Mouse (Mus musculus) activated CD4-positive, CD25-positive, alpha-beta regulatory T cell, adult 4 months (primary cell): Measurements from ENCODE around the gene Ptms. TPM values are rescaled to one million over a fixed set of nuclear protein-coding genes. Genes with fewer than 3 reads are reported as not detected.
A peak's percentile ranks its signal among the peaks of the same experiment; 100 is the strongest.

Experiments used
- ATAC-seq: one replicate; pipeline ENCODE4 v1.8.0; 2017
- polyA plus RNA-seq, 2 experiments: library from polyadenylated mRNA; unstranded; fragments of 100-300 nt; shearing (Covaris generic); gene quantifications; one replicate each; pipeline ENCODE4 v1.2.1; 2017

The Ptms gene
- polyA plus RNA-seq, 2 experiments from 2014 or later: 12.0 to 12.8 TPM

DNA sequence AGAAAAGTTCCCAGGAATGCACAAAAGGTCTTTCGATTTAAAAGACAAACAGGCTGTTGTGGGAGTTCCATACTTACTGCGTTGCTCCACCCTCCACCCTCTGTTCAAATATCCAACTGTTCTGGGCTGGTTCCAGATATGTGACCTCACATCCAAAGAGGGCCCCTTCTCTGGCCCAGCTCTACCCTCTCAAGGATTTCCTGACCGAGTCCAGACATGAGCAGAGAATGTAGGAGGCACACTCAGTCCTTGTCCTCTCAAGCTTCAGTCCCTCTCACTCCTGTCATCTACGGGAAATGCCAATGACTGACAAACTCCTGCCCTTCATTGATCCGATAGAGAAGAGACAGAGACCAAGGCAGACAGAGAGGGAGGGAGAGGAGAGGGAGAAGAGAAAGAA lies 6.0 kb upstream of the Ptms start:
- ATAC-seq: no peak

DNA sequence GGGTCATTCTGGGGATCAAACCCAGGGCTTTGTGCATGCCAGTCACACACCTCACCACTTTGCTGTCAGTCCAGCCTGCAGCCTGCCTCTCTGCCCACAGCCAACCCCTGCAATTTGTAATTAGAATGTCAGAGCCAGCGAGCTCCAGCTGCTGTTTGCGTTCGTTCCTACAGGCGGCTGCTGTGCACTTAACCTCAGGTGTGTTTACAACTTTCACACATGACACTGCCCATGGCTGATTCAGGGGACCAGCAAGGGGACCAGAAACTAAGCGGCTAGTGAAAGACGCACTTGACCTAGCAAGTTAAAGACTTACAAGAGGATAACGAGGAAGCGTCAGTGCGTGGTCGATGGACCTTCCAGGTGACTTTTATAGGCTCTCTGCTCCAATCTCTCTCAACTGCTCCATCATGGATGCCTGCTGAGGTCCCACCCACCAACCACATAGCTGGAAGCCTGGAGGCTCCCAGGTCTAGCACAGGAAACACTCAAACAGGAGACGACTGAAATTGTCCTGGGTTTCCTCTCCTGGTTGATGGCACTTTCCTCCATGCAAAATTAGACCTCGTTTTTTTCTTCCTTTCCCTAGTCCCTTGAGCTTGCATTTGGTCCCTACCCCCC lies 5.4 kb upstream of the Ptms start:
- ATAC-seq: no peak

- no peak for ATAC-seq
These were observed 1.6 kb upstream of the Ptms start for GRCm38 (mm10) chr6:124921539-124921938.

DNA sequence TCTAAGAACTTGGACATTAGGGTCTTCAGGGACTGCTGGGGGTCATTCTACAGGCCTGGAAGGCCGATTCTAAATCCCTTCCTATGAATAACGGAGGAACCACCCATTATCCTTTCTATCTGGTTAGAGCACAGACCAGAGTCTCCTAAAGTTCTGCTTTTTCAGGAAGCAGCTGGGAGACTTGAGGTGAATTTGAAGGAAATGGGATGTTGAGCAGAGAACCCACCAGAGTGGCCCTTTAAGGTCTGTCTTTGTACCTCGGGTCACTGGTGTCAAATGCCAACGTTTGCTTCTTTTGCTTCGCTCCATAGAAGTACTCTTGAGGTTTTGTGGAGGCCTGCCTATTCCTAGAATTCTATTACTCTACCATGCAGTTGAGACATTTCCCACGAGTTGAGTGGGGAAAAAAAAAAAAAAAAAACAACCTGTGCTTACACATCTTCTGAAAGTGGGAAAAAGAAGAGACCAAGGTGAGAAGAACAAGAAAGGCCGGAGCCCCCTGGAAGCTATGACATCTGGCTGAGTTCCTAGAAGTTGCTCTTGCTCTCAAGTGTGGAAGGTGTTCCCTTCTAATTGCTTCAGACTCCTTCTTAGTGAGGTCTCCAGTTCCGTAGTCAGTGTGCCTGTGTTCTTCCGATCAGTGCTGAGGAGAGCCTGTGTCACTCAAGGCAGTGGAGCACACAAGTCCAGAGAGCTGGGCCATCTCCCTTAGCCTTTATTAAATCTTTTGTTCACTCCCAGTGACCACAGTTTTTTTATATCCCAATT lies 599 bp upstream of the Ptms start:
- ATAC-seq: no peak

DNA sequence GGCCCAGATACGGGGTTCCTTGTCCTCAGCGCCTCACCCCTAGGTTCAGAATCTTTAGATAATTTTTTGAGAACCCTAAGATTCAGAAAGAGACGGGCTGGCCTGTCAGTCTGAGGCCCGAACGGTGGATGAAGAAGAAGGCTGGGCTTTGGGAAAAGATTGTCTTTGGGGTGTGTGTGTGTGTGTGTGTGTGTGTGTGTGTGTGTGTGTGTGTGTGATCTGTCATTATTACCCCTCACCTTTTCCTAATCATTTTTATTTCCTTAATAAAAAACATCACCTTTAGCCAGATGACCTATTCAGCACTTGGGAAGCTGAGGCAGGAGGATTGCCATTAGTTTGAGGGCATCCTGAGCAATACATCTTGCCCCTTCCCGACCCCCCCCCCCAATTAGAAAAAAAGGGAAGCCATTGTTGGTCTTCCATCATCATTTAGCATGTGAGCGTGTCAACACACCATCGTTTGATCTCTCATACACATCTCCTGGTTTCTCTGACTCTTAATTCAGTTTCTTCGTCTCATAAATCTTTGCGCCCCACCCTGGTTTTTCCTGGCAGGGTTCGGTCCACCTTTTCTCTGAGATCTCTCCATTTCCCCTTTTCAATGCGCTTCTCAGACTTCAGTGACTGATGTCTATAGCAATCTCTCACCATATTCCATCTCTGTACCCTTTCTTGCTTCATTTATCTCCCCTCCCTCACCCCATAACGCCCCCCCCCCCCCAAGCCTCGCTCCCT lies 844 bp downstream of the Ptms start:
- no peak for ATAC-seq

DNA sequence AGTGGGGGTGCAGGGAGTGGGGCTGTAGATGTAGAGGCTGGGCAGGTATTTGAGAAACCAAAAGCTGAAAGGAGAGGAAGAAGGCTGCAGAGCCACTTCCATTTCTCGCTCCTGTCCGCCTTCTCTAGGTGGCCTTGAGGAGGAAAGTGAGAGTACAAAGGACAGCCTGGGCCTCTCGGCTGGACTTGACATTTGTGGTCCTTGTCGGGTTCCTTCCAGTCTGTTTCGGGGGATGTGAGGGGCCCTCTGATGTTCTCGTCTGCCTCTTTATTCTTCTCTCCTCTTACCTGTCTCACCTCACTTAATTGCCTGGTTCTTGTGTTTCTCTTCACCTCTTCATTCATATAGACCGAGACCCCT lies 1.6 kb downstream of the Ptms start:
- ATAC-seq: no peak

DNA sequence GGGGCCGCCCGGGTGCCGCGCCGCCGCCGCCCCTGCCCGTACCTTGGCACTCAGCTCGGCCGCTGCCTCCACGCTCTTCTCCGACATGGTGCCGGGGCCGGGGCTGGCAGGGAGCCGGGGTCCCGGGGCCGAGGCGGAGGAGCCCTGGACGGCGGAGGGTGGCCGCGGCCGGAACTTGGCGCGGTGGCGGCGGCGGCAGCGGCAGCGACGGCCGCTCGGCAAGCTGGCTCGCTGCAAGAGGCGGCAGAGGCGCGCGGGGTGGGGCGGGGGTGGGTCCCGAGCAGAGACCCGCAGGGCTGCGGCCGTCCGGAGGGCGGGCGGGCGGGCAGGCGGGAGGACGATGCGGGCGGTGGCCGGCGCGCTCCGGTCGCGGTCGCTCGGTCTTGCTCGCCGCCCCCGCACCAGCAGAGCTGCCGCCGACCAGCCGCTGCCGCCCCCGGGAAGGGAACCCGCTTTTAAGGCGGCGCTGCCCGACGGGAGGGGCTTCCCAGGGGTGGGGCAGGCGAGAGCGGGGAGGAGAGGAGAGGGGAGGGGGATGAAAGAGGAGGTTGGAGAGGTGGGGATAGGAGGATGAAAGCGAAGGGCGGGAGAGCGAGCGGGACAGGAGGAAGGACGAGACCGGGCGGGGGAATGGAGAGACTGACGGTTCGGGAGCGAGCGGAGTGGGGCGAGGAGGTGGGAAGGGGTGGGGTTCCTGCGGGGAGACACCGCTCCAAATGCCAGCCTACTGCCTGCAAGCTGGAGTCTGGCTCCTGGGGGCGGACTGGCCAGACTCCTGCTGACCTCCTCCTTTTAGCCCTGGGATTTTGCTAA lies 2.2 kb downstream of the Ptms start:
- peak; percentile 24 for ATAC-seq

- ATAC-seq: peak; percentile 74
These were observed 3.0 kb downstream of the Ptms start for GRCm38 (mm10) chr6:124916695-124917517.

- no peak for ATAC-seq
These were observed 3.8 kb downstream of the Ptms start for GRCm38 (mm10) chr6:124915942-124916694.

DNA sequence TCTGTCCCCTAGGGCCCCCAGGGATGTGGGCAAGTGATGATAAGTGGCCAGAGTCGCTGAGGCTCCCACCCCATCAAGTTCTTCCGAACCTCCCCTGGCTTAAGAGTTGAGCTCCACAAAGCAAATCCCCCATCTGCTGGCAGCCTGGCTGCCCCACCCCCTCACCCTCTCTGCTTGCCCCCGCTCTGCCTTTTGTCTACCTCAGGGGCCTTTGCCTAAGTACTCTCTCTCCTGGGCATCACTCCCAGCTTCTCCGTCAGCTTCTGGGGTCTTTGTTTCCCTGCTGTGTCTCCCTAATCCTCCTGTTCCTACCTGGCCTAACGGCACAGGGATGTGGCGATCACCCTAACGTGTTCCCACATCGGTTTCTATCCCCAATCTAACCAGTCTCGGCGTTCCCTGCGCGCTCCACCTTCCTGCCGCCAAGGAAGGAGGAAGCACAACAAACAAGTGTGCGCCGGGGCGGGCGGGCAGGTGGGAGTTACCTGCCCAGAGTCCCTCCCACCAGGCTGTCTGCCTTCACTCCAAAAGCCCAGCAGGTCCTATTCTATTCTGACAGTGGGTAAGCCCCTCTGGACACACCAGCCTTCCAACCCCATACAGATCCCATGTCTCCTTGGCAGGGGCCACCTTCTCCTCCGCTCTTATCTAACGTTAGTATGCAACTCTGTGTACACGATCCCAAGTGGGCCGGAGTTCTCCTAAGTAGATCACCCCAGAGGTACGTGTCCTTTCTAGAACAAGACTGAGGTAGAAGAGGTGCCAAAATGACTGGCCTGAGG lies 4.6 kb downstream of the Ptms start:
- ATAC-seq: no peak

DNA sequence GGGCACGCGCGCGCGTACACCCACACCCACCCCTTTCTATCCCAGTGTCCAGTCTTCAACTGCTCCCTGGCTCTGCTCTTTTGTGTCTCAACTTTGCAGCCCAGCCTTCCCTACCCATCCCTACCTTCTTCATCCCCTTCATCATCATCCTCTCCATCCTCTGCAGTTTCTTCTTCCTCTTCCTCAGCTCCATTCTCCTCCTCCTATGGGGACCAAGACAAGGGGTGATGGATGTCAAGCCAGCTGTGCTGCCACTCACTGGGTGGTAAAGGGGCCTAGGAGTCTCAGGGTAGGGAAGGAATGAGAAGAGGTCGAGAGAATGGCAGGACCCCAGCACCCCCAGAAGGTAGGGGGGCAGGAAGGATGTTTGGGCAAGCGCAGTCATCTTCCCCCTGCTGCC lies 5.4 kb downstream of the Ptms start:
- ATAC-seq: no peak

DNA sequence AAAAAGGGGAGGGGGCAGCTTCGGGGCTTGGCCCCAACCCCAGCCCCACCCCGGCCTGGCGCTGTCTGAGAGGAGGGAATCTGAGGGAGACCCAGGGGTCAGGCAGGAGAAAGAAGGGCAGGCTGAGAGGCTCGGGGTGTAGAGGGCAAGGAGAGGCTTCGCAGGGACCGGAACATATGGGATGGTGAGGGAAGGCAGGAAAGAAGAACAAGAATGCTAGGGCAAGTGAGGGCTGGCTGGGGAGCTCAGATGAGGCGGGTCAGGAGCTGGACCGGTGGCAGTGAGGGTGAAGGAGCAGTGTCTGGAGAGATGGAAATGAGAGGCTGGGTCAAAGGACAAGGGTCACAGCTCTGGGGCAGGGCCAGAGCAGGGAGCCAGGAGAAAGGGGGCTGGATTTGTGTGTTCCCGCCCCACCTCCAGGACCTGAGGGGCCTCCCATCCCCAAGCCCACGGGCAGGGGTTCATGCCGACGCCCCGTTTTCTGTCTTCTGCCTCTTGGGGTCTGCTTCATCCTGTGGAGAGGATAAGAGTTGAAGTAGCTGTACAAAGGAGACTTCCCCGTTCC lies 6.1 kb downstream of the Ptms start:
- no peak for ATAC-seq

DNA sequence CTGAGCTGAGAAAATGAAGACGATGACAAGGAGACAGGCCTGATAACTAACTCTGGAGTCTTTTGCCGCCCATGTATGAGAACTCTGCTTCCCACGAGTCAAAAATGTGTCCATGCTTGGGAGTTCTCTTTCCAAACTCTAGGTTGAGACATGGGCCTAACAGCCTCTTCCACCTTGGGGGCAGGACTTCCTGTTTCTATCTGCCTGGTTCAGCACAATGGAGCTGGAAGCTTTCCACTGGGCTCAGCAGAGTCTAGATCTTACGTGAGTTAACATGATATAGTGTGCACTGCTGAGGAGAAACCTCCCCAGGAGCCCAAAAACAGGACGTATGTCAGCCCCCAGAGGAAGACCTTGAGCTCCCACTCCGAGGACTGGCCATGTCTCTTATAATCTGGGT lies 6.7 kb downstream of the Ptms start:
- ATAC-seq: no peak

- no peak for ATAC-seq
These were observed 8.2 kb downstream of the Ptms start, which contains the start of gene Lag3 for GRCm38 (mm10) chr6:124911533-124912218. TSS of gene Lag3 (minus strand) at chr6:124911705.

DNA sequence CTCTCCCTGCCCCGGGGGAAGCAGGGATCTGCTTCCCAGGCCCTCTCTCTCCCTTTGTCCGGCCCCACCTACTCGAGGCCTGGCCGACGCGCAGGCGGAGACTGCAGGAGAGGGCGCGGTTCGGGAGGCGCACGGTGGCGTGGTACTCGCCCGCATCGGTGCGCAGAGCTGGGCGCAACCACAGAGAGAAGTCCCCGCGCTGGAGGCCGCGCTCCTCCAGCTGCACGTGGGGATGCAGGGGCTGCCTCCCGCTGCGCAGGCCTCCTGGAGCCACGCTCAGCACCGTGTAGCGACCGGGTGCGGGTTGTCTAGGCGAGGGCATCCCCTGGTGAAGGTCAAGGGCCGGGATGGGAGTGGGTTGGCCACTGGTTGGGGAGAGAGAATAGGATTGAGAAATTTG lies 9.9 kb downstream of the Ptms start:
- no peak for ATAC-seq

DNA sequence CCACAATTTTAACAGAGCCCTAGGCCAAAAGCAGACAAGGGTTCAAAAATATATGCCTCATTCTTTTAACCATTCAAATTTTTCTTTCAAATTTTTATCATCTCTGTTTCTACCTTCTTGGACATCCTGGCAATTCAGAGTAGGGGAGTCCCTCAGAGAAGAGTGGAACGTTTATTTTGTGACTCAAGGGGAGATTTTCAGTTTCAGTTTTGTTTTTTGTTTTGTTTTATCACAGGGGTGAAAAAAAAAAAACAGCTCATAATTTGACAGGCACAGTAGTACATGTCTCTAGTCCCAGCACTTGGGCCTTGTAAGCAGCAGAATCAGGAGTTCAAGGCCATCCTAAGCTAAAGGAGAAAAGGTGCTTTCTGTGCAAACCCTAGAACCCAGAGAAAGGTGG lies 12.1 kb downstream of the Ptms start:
- peak; percentile 53 for ATAC-seq

- ATAC-seq: no peak
These were observed 14.7 kb downstream of the Ptms start for GRCm38 (mm10) chr6:124904991-124905860.
